Mouse (Mus musculus): Measurements from ENCODE around the gene Sebox. TPM values are rescaled to one million over a fixed set of nuclear protein-coding genes. Genes with fewer than 3 reads are reported as not detected.

Gene Sebox
- polyA plus RNA-seq, 1 experiment from 2014 or later: 0.13 TPM

DNA sequence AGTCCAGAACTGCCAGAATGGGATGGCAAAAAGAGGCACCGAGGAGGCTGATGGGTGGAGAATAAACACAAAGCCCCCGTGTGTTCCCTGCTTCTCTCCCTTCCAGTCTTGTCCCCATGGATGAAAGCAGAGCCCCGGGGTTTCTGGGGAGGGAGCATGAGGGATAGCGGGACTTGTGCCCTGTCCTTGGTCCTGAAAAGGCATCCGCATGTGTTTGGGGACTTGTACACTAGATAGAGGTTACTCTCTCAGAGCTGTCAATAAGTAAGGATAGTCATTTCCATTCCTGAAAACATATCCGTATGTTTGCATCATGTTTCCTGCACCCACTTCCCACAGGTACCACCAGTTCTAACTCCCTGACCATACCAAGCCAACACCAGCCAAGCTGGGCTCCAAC lies 7.3 kb upstream of the Sebox start:
- Histone ChIP-seq H3K4me1 (ENCODE audit: control insufficient read depth, insufficient read depth, low read length) (peaks cover 6% of the 10 kb centered on the region), H3K4me2 (ENCODE audit: low read depth, low read length) (no peak overlapping the region), H3K9me3 (replicated peaks; ENCODE audit: control insufficient read depth, low read length) (no peaks in the 10 kb centered on the region), H3K27me3 (ENCODE audit: control insufficient read depth, insufficient read depth, low read length) (peaks cover 48% of the 10 kb centered on the region), H3K9ac (ENCODE audit: low read length) (no peak overlapping the region), H3K27ac (ENCODE audit: low read length) (no peak overlapping the region), H3K4me3 (replicated peaks; ENCODE audit: low read length) (no peak overlapping the region), H3K36me3 (ENCODE audit: control insufficient read depth, insufficient read depth, low read length) (no peaks in the 10 kb centered on the region)
- no peak for ATAC-seq (ENCODE audit: insufficient read depth, low FRiP score)
- WGBS: 8% methylated on average over 6 of the region's 6 CpGs

DNA sequence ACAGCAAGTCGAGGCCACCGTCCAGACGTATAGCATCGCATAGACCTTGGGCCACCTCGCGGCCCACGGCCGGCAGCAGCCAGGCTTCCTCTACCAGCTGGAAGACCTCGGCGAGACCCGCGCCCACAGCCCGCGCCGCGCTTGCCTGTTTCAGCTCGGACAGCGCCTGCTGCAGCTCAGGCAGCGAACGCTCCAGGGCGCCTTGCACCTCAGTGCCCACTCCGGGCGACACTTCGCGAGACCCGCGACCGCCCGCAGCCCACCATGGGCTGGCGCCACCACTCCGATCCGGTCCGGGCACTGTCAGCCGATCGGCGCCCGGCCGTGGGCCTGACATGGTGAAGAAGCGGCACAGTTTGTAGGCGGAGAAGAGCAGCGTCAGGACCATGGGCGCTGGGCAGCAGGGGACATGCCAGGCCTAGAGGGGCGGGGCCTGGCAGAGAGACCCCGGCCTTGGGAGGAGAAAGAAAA lies 6.1 kb upstream of the Sebox start:
- under 1% methylated on average over 44 of the region's 44 CpGs for WGBS
- no peaks in the 10 kb centered on the region for H3K9me3 ChIP-seq (replicated peaks; ENCODE audit: control insufficient read depth, low read length)
- peak overlapping the region; percentile 91 for H3K4me2 ChIP-seq (ENCODE audit: low read depth, low read length)
- peaks cover 6% of the 10 kb centered on the region for H3K4me1 ChIP-seq (ENCODE audit: control insufficient read depth, insufficient read depth, low read length)
- H3K27ac ChIP-seq (ENCODE audit: low read length): no peak overlapping the region
- H3K4me3 ChIP-seq (replicated peaks; ENCODE audit: low read length): peak overlapping the region; percentile 54
- peaks cover 38% of the 10 kb centered on the region for H3K27me3 ChIP-seq (ENCODE audit: control insufficient read depth, insufficient read depth, low read length)
- no peak for ATAC-seq (ENCODE audit: insufficient read depth, low FRiP score)
- peak overlapping the region; percentile 60 for H3K9ac ChIP-seq (ENCODE audit: low read length)
- H3K36me3 ChIP-seq (ENCODE audit: control insufficient read depth, insufficient read depth, low read length): no peaks in the 10 kb centered on the region

DNA sequence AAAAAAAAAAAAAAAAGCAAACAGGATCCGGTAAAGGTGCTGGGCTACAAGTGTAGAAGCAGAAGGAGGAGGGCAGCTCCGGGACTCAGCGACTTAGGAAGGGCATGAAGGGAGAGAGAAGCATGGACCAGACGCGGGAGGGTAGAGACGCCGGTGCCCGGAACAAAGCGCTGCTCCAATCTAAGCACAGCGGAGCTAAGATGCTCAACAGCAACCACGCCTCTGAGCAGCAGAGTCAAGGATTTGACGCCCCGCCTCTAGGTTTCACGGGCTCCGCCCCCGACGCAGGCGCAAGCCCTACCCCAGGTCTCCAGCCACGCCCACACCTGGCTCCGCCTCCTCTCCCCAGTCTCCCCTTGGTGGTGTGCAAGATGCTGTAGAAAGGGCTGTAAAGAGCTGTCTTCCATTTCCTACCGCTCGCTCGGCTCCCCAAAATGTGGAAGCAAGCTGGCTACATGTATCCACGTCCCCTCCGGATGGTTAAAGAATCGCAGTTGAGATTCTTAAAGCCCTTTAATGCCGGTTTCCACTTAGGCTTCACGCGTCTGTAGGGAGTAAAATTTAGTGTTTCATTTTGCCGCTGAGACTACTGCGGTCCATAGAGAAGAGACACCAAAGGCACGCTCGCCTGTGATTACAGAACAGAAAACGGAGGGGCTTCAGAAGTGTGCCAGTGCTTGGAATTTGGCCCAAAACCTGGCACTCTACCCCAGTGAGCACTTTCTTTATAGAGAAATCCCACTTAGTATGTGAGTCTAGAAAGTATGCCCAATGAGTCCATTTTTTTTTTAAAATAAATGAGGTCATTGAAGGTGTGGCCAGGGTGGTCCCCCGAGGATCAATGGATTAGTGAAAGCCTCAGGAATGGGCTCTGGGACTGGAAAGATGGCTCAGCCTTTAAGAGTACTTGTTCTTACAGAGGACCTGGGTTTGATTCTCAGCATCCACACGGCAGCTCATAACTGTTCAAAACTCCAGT lies 5.4 kb upstream of the Sebox start, which contains the start of gene Sarm1:
Gene Sarm1, minus strand, starts transcription at position 211 of the 979 bp plus-strand sequence.
- WGBS: 2% methylated on average over 36 of the region's 36 CpGs
- Histone ChIP-seq H3K27me3 (ENCODE audit: control insufficient read depth, insufficient read depth, low read length) (peaks cover 38% of the 10 kb centered on the region), H3K9ac (ENCODE audit: low read length) (peak within 1 kb of the TSS; percentile 65), H3K4me2 (ENCODE audit: low read depth, low read length) (peak within 1 kb of the TSS; percentile 91), H3K36me3 (ENCODE audit: control insufficient read depth, insufficient read depth, low read length) (no peaks in the 10 kb centered on the region), H3K4me3 (replicated peaks; ENCODE audit: low read length) (peak within 1 kb of the TSS; percentile 54), H3K4me1 (ENCODE audit: control insufficient read depth, insufficient read depth, low read length) (peaks cover 6% of the 10 kb centered on the region), H3K27ac (ENCODE audit: low read length) (0 out of 2 replicates have a peak within 1 kb of the TSS, but pooled peaks have one; percentile 47), H3K9me3 (replicated peaks; ENCODE audit: control insufficient read depth, low read length) (no peaks in the 10 kb centered on the region)
- ATAC-seq (ENCODE audit: insufficient read depth, low FRiP score): peak; percentile 98

DNA sequence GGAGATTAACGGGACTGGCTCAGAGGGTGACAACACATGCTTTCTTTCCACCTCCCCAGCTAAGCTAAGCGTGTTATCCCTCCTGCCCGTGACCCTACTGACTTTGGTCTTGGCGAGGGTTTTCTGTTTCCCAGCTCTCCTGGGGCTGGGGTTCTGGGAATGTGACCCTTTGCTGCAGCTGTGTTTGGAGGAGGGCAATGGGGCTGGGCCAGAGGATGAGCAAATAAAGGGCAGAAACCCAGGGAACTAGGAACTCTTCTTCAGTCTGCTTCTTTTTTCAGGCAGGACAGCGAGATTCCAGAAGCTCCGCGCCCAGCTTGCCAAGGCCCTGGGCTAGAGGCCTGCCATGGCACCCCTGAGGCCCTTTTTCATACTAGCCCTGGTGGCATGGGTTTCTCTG lies 4.2 kb upstream of the Sebox start, which contains the start of gene Vtn:
Gene Vtn, plus strand, starts transcription at position 88 of the 400 bp plus-strand sequence.
- H3K4me1 ChIP-seq (ENCODE audit: control insufficient read depth, insufficient read depth, low read length): peaks cover 6% of the 10 kb centered on the region
- WGBS: 46% methylated on average over 7 of the region's 7 CpGs
- peak within 1 kb of the TSS; percentile 54 for H3K4me3 ChIP-seq (replicated peaks; ENCODE audit: low read length)
- 0 out of 2 replicates have a peak within 1 kb of the TSS, but pooled peaks have one; percentile 47 for H3K27ac ChIP-seq (ENCODE audit: low read length)
- H3K36me3 ChIP-seq (ENCODE audit: control insufficient read depth, insufficient read depth, low read length): no peaks in the 10 kb centered on the region
- H3K9ac ChIP-seq (ENCODE audit: low read length): peak within 1 kb of the TSS; percentile 65
- no peaks in the 10 kb centered on the region for H3K9me3 ChIP-seq (replicated peaks; ENCODE audit: control insufficient read depth, low read length)
- ATAC-seq (ENCODE audit: insufficient read depth, low FRiP score): no peak
- peak within 1 kb of the TSS; percentile 91 for H3K4me2 ChIP-seq (ENCODE audit: low read depth, low read length)
- H3K27me3 ChIP-seq (ENCODE audit: control insufficient read depth, insufficient read depth, low read length): peaks cover 38% of the 10 kb centered on the region

DNA sequence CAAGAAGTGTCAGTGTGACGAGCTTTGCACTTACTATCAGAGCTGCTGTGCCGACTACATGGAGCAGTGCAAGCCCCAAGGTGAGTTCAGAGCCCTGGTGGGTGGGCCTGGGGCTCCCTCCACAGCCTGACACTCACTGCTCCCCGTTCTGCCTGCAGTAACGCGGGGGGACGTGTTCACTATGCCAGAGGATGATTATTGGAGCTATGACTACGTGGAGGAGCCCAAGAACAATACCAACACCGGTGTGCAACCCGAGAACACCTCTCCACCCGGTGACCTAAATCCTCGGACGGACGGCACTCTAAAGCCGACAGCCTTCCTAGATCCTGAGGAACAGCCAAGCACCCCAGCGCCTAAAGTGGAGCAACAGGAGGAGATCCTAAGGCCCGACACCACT lies 3.7 kb upstream of the Sebox start:
- Histone ChIP-seq H3K36me3 (ENCODE audit: control insufficient read depth, insufficient read depth, low read length) (no peaks in the 10 kb centered on the region), H3K4me1 (ENCODE audit: control insufficient read depth, insufficient read depth, low read length) (peaks cover 6% of the 10 kb centered on the region), H3K9me3 (replicated peaks; ENCODE audit: control insufficient read depth, low read length) (no peaks in the 10 kb centered on the region), H3K4me2 (ENCODE audit: low read depth, low read length) (no peak overlapping the region), H3K27ac (ENCODE audit: low read length) (no peak overlapping the region), H3K4me3 (replicated peaks; ENCODE audit: low read length) (no peak overlapping the region), H3K27me3 (ENCODE audit: control insufficient read depth, insufficient read depth, low read length) (peaks cover 38% of the 10 kb centered on the region), H3K9ac (ENCODE audit: low read length) (no peak overlapping the region)
- no peak for ATAC-seq (ENCODE audit: insufficient read depth, low FRiP score)
- 42% methylated on average over 16 of the region's 16 CpGs for WGBS

DNA sequence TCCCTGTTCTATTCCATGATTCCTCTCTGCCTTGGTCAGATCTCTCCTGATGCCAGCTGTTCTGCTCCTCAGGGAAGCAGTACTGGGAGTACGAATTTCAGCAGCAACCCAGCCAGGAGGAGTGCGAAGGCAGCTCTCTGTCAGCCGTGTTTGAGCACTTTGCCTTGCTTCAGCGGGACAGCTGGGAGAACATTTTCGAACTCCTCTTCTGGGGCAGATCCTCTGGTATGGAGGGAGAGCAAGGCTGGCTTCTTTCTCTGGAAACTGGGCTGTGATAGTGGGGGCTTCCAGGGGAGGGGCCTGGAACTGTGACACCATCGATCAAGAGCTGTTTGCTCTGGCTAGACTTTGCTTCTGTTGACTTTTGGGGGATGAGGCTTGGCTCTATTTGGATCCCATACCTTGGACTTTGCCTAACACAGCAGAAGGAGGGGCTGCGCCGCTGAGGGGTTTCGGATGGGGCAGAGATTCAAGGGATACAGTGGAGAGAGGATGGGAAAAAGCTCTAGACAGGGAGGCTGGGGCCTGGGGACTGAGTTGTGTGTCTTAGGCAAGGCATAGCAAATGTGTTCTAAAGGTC lies 2.5 kb upstream of the Sebox start:
- H3K27me3 ChIP-seq (ENCODE audit: control insufficient read depth, insufficient read depth, low read length): peaks cover 30% of the 10 kb centered on the region

DNA sequence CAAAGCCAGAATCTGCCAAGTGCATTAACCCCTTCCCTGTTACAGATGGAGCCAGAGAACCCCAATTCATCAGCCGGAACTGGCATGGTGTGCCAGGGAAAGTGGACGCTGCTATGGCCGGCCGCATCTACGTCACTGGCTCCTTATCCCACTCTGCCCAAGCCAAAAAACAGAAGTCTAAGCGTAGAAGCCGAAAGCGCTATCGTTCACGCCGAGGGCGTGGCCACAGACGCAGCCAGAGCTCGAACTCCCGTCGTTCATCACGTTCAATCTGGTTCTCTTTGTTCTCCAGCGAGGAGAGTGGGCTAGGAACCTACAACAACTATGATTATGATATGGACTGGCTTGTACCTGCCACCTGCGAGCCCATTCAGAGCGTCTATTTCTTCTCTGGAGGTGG lies 1.7 kb upstream of the Sebox start:
- Histone ChIP-seq H3K4me2 (ENCODE audit: low read depth, low read length) (no peak overlapping the region), H3K27ac (ENCODE audit: low read length) (no peak overlapping the region), H3K4me3 (replicated peaks; ENCODE audit: low read length) (no peak overlapping the region), H3K4me1 (ENCODE audit: control insufficient read depth, insufficient read depth, low read length) (peaks cover 6% of the 10 kb centered on the region), H3K9ac (ENCODE audit: low read length) (no peak overlapping the region), H3K9me3 (replicated peaks; ENCODE audit: control insufficient read depth, low read length) (no peaks in the 10 kb centered on the region), H3K36me3 (ENCODE audit: control insufficient read depth, insufficient read depth, low read length) (no peaks in the 10 kb centered on the region), H3K27me3 (ENCODE audit: control insufficient read depth, insufficient read depth, low read length) (peaks cover 21% of the 10 kb centered on the region)
- no peak for ATAC-seq (ENCODE audit: insufficient read depth, low FRiP score)
- 67% methylated on average over 20 of the region's 20 CpGs for WGBS

More for the DNA sequence above, 2.5 kb upstream of the Sebox start:
- no peak overlapping the region for H3K27ac ChIP-seq (ENCODE audit: low read length)
- H3K9me3 ChIP-seq (replicated peaks; ENCODE audit: control insufficient read depth, low read length): no peaks in the 10 kb centered on the region
- H3K36me3 ChIP-seq (ENCODE audit: control insufficient read depth, insufficient read depth, low read length): no peaks in the 10 kb centered on the region
- ATAC-seq (ENCODE audit: insufficient read depth, low FRiP score): no peak
- H3K9ac ChIP-seq (ENCODE audit: low read length): no peak overlapping the region
- 48% methylated on average over 9 of the region's 9 CpGs for WGBS
- no peak overlapping the region for H3K4me3 ChIP-seq (replicated peaks; ENCODE audit: low read length)
- peaks cover 6% of the 10 kb centered on the region for H3K4me1 ChIP-seq (ENCODE audit: control insufficient read depth, insufficient read depth, low read length)
- no peak overlapping the region for H3K4me2 ChIP-seq (ENCODE audit: low read depth, low read length)

DNA sequence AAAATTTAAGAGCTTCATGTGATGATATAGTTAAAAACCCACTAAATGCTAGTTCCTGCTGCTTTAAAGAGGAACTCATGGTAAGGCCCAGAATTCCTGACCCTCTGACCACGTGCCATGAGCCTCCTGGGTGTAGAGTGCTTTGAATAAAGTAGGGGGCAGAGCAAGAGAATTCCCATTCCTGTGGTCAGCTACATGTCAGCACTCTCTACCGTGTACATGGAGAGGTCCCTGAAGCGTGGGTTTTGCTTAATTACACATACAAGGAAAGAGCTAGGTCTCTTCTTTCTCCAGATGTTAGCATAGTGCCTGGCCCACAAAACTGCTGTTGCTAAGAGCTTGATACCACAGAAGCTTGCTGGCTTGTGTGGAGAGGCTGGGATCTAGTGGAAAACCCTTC lies 2.2 kb downstream of the Sebox start:
- H3K27me3 ChIP-seq (ENCODE audit: control insufficient read depth, insufficient read depth, low read length): no peaks in the 10 kb centered on the region; the same call in 1 of the 2 replicates
- no peak overlapping the region for H3K4me3 ChIP-seq (replicated peaks; ENCODE audit: low read length)
- no peak overlapping the region for H3K4me2 ChIP-seq (ENCODE audit: low read depth, low read length)
- no peak for ATAC-seq (ENCODE audit: insufficient read depth, low FRiP score)
- H3K4me1 ChIP-seq (ENCODE audit: control insufficient read depth, insufficient read depth, low read length): no peaks in the 10 kb centered on the region
- H3K9me3 ChIP-seq (replicated peaks; ENCODE audit: control insufficient read depth, low read length): no peaks in the 10 kb centered on the region
- H3K36me3 ChIP-seq (ENCODE audit: control insufficient read depth, insufficient read depth, low read length): no peaks in the 10 kb centered on the region
- WGBS: 81% methylated on average over 3 of the region's 3 CpGs
- H3K27ac ChIP-seq (ENCODE audit: low read length): no peak overlapping the region
- H3K9ac ChIP-seq (ENCODE audit: low read length): no peak overlapping the region

DNA sequence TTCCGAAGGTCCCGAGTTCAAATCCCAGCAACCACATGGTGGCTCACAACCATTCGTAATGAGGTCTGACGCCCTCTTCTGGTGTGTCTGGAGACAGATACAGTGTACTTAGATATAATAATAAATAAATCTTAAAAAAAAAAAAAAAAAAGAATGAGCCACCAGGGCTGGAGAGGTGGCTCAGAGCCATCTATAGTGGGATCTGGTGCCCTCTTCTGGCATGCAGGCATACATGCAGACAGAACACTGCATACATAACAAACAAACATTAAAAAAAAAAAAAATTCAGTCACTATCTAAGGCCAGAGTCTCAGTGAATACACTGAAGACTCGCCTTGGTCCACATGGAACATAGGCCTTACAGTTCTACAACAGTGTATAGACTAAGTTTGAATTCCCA lies 5.9 kb downstream of the Sebox start:
- Histone ChIP-seq H3K36me3 (ENCODE audit: control insufficient read depth, insufficient read depth, low read length) (no peaks in the 10 kb centered on the region), H3K9ac (ENCODE audit: low read length) (no peak overlapping the region)
- no peak for ATAC-seq (ENCODE audit: insufficient read depth, low FRiP score)

More for the DNA sequence above, 5.9 kb downstream of the Sebox start:
- Histone ChIP-seq H3K4me3 (replicated peaks; ENCODE audit: low read length) (no peak overlapping the region), H3K27ac (ENCODE audit: low read length) (no peak overlapping the region), H3K27me3 (ENCODE audit: control insufficient read depth, insufficient read depth, low read length) (no peaks in the 10 kb centered on the region), H3K4me1 (ENCODE audit: control insufficient read depth, insufficient read depth, low read length) (peaks cover 13% of the 10 kb centered on the region), H3K4me2 (ENCODE audit: low read depth, low read length) (no peak overlapping the region), H3K9me3 (replicated peaks; ENCODE audit: control insufficient read depth, low read length) (no peaks in the 10 kb centered on the region)
- WGBS: 82% methylated on average over 5 of the region's 5 CpGs

All from stomach, embryonic 16.5 days (tissue).